Mouse (Mus musculus): ENCODE results near the gene Jup.

DNA sequence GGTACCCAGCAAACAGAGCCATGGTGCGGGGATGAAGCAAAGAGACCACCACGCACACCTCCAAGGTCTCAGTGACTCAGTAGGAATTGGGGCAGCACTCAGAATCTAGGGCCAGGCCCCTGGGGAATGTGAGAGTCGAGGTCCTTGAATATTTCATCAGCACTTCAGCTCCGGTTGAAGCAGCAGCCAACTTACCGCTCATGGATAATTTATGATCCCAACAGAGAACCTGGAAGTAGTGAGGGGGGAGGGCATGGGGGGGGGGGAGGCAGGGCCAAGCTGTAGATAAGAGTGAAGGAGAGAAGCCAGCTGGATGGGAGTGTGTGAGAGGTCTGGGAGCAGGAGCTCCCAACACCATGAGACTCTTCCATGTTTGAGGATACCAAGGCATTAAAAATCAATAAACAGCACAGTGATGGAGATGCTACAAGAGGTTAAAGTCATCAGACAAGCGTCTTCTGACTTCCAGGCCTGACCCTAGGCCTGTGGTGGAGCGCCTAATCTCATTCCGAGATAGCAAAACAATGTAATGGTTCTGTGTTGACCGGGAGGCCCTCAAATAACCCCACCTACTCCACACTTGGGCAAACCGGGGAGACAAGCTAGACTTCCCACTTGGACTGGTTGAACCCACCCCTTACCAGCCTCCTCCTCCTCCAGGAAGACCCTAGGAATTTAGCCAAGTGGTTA, 6.0 kb upstream of the Jup start:
- no peak for TF ChIP-seq GATA1 (IDR thresholded peaks at IDR 0.05; ENCODE audit: borderline replicate concordance, low read length)
- TF ChIP-seq FLI1 (IDR thresholded peaks at IDR 0.05; ENCODE audit: low read length) = no peak
